Mouse (Mus musculus) retina, adult 2 months (tissue): ENCODE data around the gene Cst9.

Experiments used
- DNase-seq: peaks from one replicate; pipeline ENCODE4 v3.0.0-alpha.2; 2012; ENCODE audit warnings: low read depth, low spot score

Cst9 gene

GRCm38 (mm10) chr2:148877016-148877770 is 42.2 kb downstream of the Cst9 start:
- DNase-seq = no peak

DNA sequence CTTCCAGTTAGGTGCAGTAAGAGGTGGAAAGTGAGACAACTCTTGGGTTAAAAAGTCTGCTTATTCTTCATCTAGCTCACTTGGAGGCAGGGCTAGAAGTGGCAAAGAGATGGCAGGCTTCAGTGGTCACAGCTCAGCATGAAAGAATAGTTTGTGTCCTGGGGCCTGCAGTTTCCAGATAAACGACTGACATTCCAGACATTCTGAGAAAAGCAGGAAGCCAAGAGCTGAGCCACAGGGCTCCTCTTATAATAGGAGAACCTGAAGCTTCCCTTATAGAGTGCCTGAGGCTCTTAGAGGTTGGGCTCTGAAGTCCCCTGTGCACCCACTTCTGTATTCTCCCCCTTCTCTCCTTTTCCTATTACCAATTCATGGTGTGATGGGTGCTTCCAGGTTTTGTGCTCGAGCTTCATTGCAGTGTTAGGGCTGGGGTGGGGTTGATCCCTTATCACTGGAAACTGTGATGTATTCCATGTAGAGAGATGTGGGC is 43.7 kb downstream of the Cst9 start:
- DNase-seq = no peak

- no peak for DNase-seq
Observed at GRCm38 (mm10) chr2:148879199-148879598, 44.3 kb downstream of the Cst9 start.

GRCm38 (mm10) chr2:148884738-148885137 is 49.8 kb downstream of the Cst9 start:
- DNase-seq = no peak
